In genomic region chrX:141473470-141474302, GRCm38 (mm10) we compare ENCODE assay signal across 8 mouse cellular contexts. TPM values are rescaled to one million over a fixed set of nuclear protein-coding genes. Genes with fewer than 3 reads are reported as not detected.
DNase-seq lines count a peak whose midpoint lies in the region; ATAC-seq and TF ChIP-seq lines count a peak whose summit lies in the region.

Gene Col4a6 (minus strand): TSS chrX:141474076.

- H3K9ac ChIP-seq in heart, adult 2 months (ENCODE audit: low read depth, low read length): peak within 1 kb of the TSS; percentile 15; the same call in 1 of the 2 replicates
- H3K9ac ChIP-seq in embryonic facial prominence, embryonic 15.5 days: no peak within 1 kb of the TSS
- no peak within 1 kb of the TSS for H3K9ac ChIP-seq in hindbrain, embryonic 15.5 days
- no peak within 1 kb of the TSS for H3K9ac ChIP-seq in liver, embryonic 15.5 days

- H3K4me3 ChIP-seq in heart, adult 2 months: peak within 1 kb of the TSS; percentile 52
- H3K4me3 ChIP-seq in embryonic facial prominence, embryonic 15.5 days (replicated peaks): peak within 1 kb of the TSS; percentile 46
- peak within 1 kb of the TSS; percentile 43 for H3K4me3 ChIP-seq in hindbrain, embryonic 15.5 days
- H3K4me3 ChIP-seq in liver, embryonic 15.5 days (replicated peaks): no peak within 1 kb of the TSS

- no peak within 1 kb of the TSS; the same call in 1 of the 2 replicates for H3K27ac ChIP-seq in heart, adult 2 months
- H3K27ac ChIP-seq in embryonic facial prominence, embryonic 15.5 days (replicated peaks): no peak within 1 kb of the TSS
- H3K27ac ChIP-seq in hindbrain, embryonic 15.5 days (replicated peaks): no peak within 1 kb of the TSS
- no peak within 1 kb of the TSS for H3K27ac ChIP-seq in liver, embryonic 15.5 days (replicated peaks)

- TF ChIP-seq EP300 in heart, adult 2 months (IDR thresholded peaks at IDR 0.05; ENCODE audit: insufficient read depth, low read depth, low read length): no peak

- no peaks in the 10 kb centered on the region for H3K79me2 ChIP-seq in heart, adult 2 months (replicated peaks; ENCODE audit: control insufficient read depth, insufficient read depth, low read length)

- H3K4me1 ChIP-seq in heart, adult 2 months (ENCODE audit: control insufficient read depth, insufficient read depth, low read length): no peaks in the 10 kb centered on the region
- no peaks in the 10 kb centered on the region for H3K4me1 ChIP-seq in embryonic facial prominence, embryonic 15.5 days
- H3K4me1 ChIP-seq in hindbrain, embryonic 15.5 days (replicated peaks): no peaks in the 10 kb centered on the region
- H3K4me1 ChIP-seq in liver, embryonic 15.5 days (replicated peaks): no peaks in the 10 kb centered on the region

- 15% methylated on average over 16 of the region's 16 CpGs for WGBS in heart, adult 2 months
- WGBS in embryonic facial prominence, embryonic 15.5 days: 22% methylated on average over 16 of the region's 16 CpGs
- WGBS in hindbrain, embryonic 15.5 days: 15% methylated on average over 16 of the region's 16 CpGs
- 10% methylated on average over 16 of the region's 16 CpGs for WGBS in liver, embryonic 15.5 days (ENCODE audit: insufficient replicate concordance)

- peak; percentile 12 to 21 for DNase-seq in heart, adult 2 months
- no peak for DNase-seq in heart, adult 8-10 months (ENCODE audit: low spot score)
- DNase-seq in retina, postnatal 1 day: peak; percentile 35
- no peak for DNase-seq in left cerebral cortex, adult 18-20 months (ENCODE audit: low spot score in 2 of 2)
- DNase-seq in spleen, adult 12 weeks (ENCODE audit: low spot score): no peak

- TF ChIP-seq CTCF in heart, adult 2 months (IDR thresholded peaks at IDR 0.05): no peak

- H3K36me3 ChIP-seq in heart, adult 2 months (ENCODE audit: control insufficient read depth, insufficient read depth, low read length): no peaks in the 10 kb centered on the region
- no peaks in the 10 kb centered on the region for H3K36me3 ChIP-seq in embryonic facial prominence, embryonic 15.5 days
- no peaks in the 10 kb centered on the region for H3K36me3 ChIP-seq in hindbrain, embryonic 15.5 days
- no peaks in the 10 kb centered on the region for H3K36me3 ChIP-seq in liver, embryonic 15.5 days (replicated peaks)

- intact Hi-C loops in heart, adult 2 months (cut with DNase I): no loop called here

- no peaks in the 10 kb centered on the region for H3K9me3 ChIP-seq in embryonic facial prominence, embryonic 15.5 days (replicated peaks)
- H3K9me3 ChIP-seq in hindbrain, embryonic 15.5 days: no peaks in the 10 kb centered on the region
- H3K9me3 ChIP-seq in liver, embryonic 15.5 days (replicated peaks): no peaks in the 10 kb centered on the region

- TF ChIP-seq POLR2A in heart, adult 2 months (IDR thresholded peaks at IDR 0.05; ENCODE audit: insufficient read depth, low read depth, low read length): no peak

- ATAC-seq in embryonic facial prominence, embryonic 15.5 days (ENCODE audit: insufficient number of reproducible peaks, low FRiP score, low TSS enrichment, low read depth): no peak
- peak; percentile 63; the same call in 1 of the 2 replicates for ATAC-seq in hindbrain, embryonic 15.5 days (ENCODE audit: low FRiP score, low read depth)
- ATAC-seq in liver, embryonic 15.5 days (ENCODE audit: insufficient read depth): no peak

- no peaks in the 10 kb centered on the region for H3K27me3 ChIP-seq in heart, adult 2 months (ENCODE audit: control insufficient read depth, insufficient read depth, low read length)
- H3K27me3 ChIP-seq in embryonic facial prominence, embryonic 15.5 days: peaks cover 11% of the 10 kb centered on the region
- H3K27me3 ChIP-seq in hindbrain, embryonic 15.5 days: peaks cover 19% of the 10 kb centered on the region
- peaks cover 11% of the 10 kb centered on the region; the same call in 1 of the 2 replicates for H3K27me3 ChIP-seq in liver, embryonic 15.5 days

- H3K4me2 ChIP-seq in embryonic facial prominence, embryonic 15.5 days (replicated peaks): peak within 1 kb of the TSS; percentile 58
- H3K4me2 ChIP-seq in hindbrain, embryonic 15.5 days: peak within 1 kb of the TSS; percentile 72
- peak within 1 kb of the TSS; percentile 53 for H3K4me2 ChIP-seq in liver, embryonic 15.5 days

RNA-seq across cellular contexts. Expression of gene Col4a6, which starts in this region (rescaled TPM):
- total RNA-seq in heart, adult 2 months (2021): 1 to 10 TPM; 1.4 to 2.5 TPM
- 2.0 and 2.3 TPM in 2 replicates for polyA plus RNA-seq in heart, adult 2 months (2012; rRNA removed)
- total RNA-seq in heart, adult 8-10 months (2022): 1 to 10 TPM; 1.4 to 2.0 (median 1.8) TPM
- 2.3 and 2.6 TPM in 2 replicates for polyA plus RNA-seq in embryonic facial prominence, embryonic 15.5 days (2015; fragmentation: Nextera tagmentation; extraction: Ambion mirVana)
- polyA plus RNA-seq in hindbrain, embryonic 15.5 days (2015; fragmentation: Nextera tagmentation; extraction: Ambion mirVana): 3.4 and 3.5 TPM in 2 replicates
- 0.10 TPM in 2 replicates for polyA plus RNA-seq in liver, embryonic 15.5 days (2015; fragmentation: Nextera tagmentation; extraction: Ambion mirVana)
- 1 to 10 TPM; 1.1 to 1.3 TPM for total RNA-seq in left cerebral cortex, adult 18-20 months (2021)

Comparison
In these comparisons a context has a peak if more than half of its experiments do, and no peak if none do; other contexts are left out.
1. DNase-seq: peak in heart, adult 2 months (2 of 2) and retina, postnatal 1 day (single experiment); none in heart, adult 8-10 months (single experiment), left cerebral cortex, adult 18-20 months (0 of 2) and spleen, adult 12 weeks (single experiment).
2. Peak in every context shown above with its lines, with median percentiles within 50 percentile points of each other: H3K4me2 ChIP-seq.